Mouse (Mus musculus) kidney, postnatal 4 days (tissue): ENCODE data around the gene Araf.

Experiments used
- DNase-seq, 2 experiments: peaks; one replicate each; pipeline ENCODE4 v3.0.0; 2021; ENCODE audit warnings: mixed read lengths in 2 of 2

Gene Araf

GRCm38 (mm10) chrX:20853794-20854193 is 56.2 kb downstream of the Araf start:
- DNase-seq = no peak

GRCm38 (mm10) chrX:20861453-20862104 is 64.0 kb downstream of the Araf start:
- DNase-seq = no peak

GRCm38 (mm10) chrX:20862105-20863065 is 64.8 kb downstream of the Araf start:
- peak; percentile 14 to 34 for DNase-seq

GRCm38 (mm10) chrX:20863161-20864101 is 65.8 kb downstream of the Araf start:
- no peak for DNase-seq

GRCm38 (mm10) chrX:20868091-20868490 is 70.5 kb downstream of the Araf start:
- no peak for DNase-seq

GRCm38 (mm10) chrX:20869203-20869602 is 71.6 kb downstream of the Araf start:
- no peak for DNase-seq

- DNase-seq = peak; percentile 66 to 77
Observed at GRCm38 (mm10) chrX:20869962-20870513, 72.4 kb downstream of the Araf start, which contains the start of gene Timp1. Timp1 (plus strand) TSS chrX:20870166.

GRCm38 (mm10) chrX:20872928-20873500 is 75.4 kb downstream of the Araf start:
- no peak for DNase-seq

- no peak for DNase-seq
Observed at GRCm38 (mm10) chrX:20875241-20875640, 77.6 kb downstream of the Araf start.

- no peak for DNase-seq
Observed at GRCm38 (mm10) chrX:20910074-20910473, 112.5 kb downstream of the Araf start.
